Mouse (Mus musculus) cerebellum, adult 2 months (tissue): ENCODE measurements around the gene Xpnpep2. TPM values are rescaled to one million over a fixed set of nuclear protein-coding genes. Genes with fewer than 3 reads are reported as not detected.

Experiments used
- DNase-seq, 2 experiments: peaks; one replicate each; pipeline ENCODE4 v3.0.0; 2021
- H3K27ac ChIP-seq: fragments of 200-500 bp; 2 replicates; pipeline ENCODE4 v1.5.1; 2012; ENCODE audit warnings: low read length, control low read depth, inconsistent platforms; ENCODE audit not compliant: insufficient read depth
- H3K27me3 ChIP-seq: fragments of 200-500 bp; 2 replicates; pipeline ENCODE4 v1.6.1; 2012; ENCODE audit warnings: inconsistent platforms, mild to moderate bottlenecking, low read length, moderate library complexity; ENCODE audit not compliant: control insufficient read depth, insufficient read depth
- H3K4me1 ChIP-seq: fragments of 200-500 bp; 2 replicates; pipeline ENCODE4 v1.6.1; 2011; ENCODE audit warnings: low read length; ENCODE audit not compliant: control insufficient read depth, insufficient read depth
- H3K4me3 ChIP-seq: fragments of 200-500 bp; replicated peaks from 2 replicates; pipeline ENCODE3; 2011; ENCODE audit warnings: mild to moderate bottlenecking, low read depth, low read length, control low read depth; ENCODE audit not compliant: insufficient read depth
- CTCF ChIP-seq: fragments of 200-500 bp; IDR thresholded peaks from 2 replicates; pipeline ENCODE4 v1.5.1; 2011; ENCODE audit warnings: low read depth, mild to moderate bottlenecking, control low read depth, low read length, moderate library complexity, borderline replicate concordance; ENCODE audit not compliant: insufficient read depth
- POLR2A ChIP-seq: fragments of 200-500 bp; IDR thresholded peaks from 2 replicates; pipeline ENCODE4 v1.6.1; 2011; ENCODE audit warnings: low read length, control low read depth, borderline replicate concordance; ENCODE audit not compliant: insufficient read depth
- WGBS: fragments of 180-500 bp; shearing (Covaris S2); methylation state at CpG from one replicate; pipeline ENCODE4 v1.1.7; 2018; 5-methylcytosine and 5-hydroxymethylcytosine counted together
- polyA plus RNA-seq: library from polyadenylated mRNA; depleted of rRNA; stranded (reverse); fragments of >200 nt; gene quantifications from 2 replicates; pipeline ENCODE4 v1.2.3, GENCODE M21; 2012

Xpnpep2 gene
- polyA plus RNA-seq, 1 experiment: 0.08 TPM

- no peak for TF ChIP-seq POLR2A
- TF ChIP-seq CTCF: no peak
- Histone ChIP-seq H3K27ac (no peak overlapping the region), H3K4me3 (no peak overlapping the region), H3K27me3 (no peaks in the 10 kb centered on the region), H3K4me1 (no peaks in the 10 kb centered on the region)
- WGBS: 83% methylated on average over 6 of the region's 6 CpGs
- no peak for DNase-seq
Measured at GRCm38 (mm10) chrX:48141481-48141880, 33.0 kb downstream of the Xpnpep2 start.

GRCm38 (mm10) chrX:48143415-48144335 is 35.1 kb downstream of the Xpnpep2 start:
- TF ChIP-seq CTCF (no peak), POLR2A (no peak)
- DNase-seq: no peak
- Histone ChIP-seq H3K27me3 (no peaks in the 10 kb centered on the region), H3K4me1 (no peaks in the 10 kb centered on the region), H3K27ac (no peak overlapping the region), H3K4me3 (no peak overlapping the region)
- 63% methylated on average over 25 of the region's 26 CpGs for WGBS

GRCm38 (mm10) chrX:48146262-48146661 is 37.7 kb downstream of the Xpnpep2 start, which contains the start of gene Sash3:
Gene Sash3, plus strand, starts transcription at chrX:48146436.
- Histone ChIP-seq H3K4me3 (no peak within 1 kb of the TSS), H3K27ac (no peak within 1 kb of the TSS), H3K4me1 (no peaks in the 10 kb centered on the region), H3K27me3 (no peaks in the 10 kb centered on the region)
- 92% methylated on average over 4 of the region's 4 CpGs for WGBS
- TF ChIP-seq POLR2A (no peak), CTCF (no peak)
- DNase-seq: no peak

- Histone ChIP-seq H3K27ac (no peak overlapping the region), H3K4me3 (no peak overlapping the region), H3K27me3 (no peaks in the 10 kb centered on the region), H3K4me1 (no peaks in the 10 kb centered on the region)
- no peak for DNase-seq
- TF ChIP-seq CTCF (no peak), POLR2A (no peak)
- 76% methylated on average over 2 of the region's 2 CpGs for WGBS
Measured at GRCm38 (mm10) chrX:48147226-48147625, 38.7 kb downstream of the Xpnpep2 start.

- Histone ChIP-seq H3K27me3 (no peaks in the 10 kb centered on the region), H3K4me3 (no peak overlapping the region), H3K27ac (no peak overlapping the region), H3K4me1 (no peaks in the 10 kb centered on the region)
- no peak for TF ChIP-seq POLR2A
- TF ChIP-seq CTCF: no peak
- WGBS: 87% methylated on average over 7 of the region's 7 CpGs
- no peak for DNase-seq
Measured at GRCm38 (mm10) chrX:48147741-48148186, 39.2 kb downstream of the Xpnpep2 start.

GRCm38 (mm10) chrX:48152106-48152505 is 43.6 kb downstream of the Xpnpep2 start:
- H3K4me1 ChIP-seq: no peaks in the 10 kb centered on the region
- 86% methylated on average over 7 of the region's 7 CpGs for WGBS
- no peak overlapping the region for H3K27ac ChIP-seq
- TF ChIP-seq CTCF (no peak), POLR2A (no peak)
- no peak for DNase-seq
- H3K27me3 ChIP-seq: no peaks in the 10 kb centered on the region
- no peak overlapping the region for H3K4me3 ChIP-seq

- 91% methylated on average over 2 of the region's 2 CpGs for WGBS
- Histone ChIP-seq H3K27ac (no peak overlapping the region), H3K4me3 (no peak overlapping the region), H3K4me1 (no peaks in the 10 kb centered on the region), H3K27me3 (no peaks in the 10 kb centered on the region)
- no peak for DNase-seq
- no peak for TF ChIP-seq POLR2A
- TF ChIP-seq CTCF: no peak
Measured at GRCm38 (mm10) chrX:48153414-48153813, 44.9 kb downstream of the Xpnpep2 start.

GRCm38 (mm10) chrX:48153949-48154348 is 45.4 kb downstream of the Xpnpep2 start:
- Histone ChIP-seq H3K4me3 (no peak overlapping the region), H3K27me3 (no peaks in the 10 kb centered on the region), H3K27ac (no peak overlapping the region), H3K4me1 (no peaks in the 10 kb centered on the region)
- WGBS: 58% methylated on average over 2 of the region's 2 CpGs
- TF ChIP-seq POLR2A (no peak), CTCF (no peak)
- DNase-seq: no peak

- TF ChIP-seq CTCF (no peak), POLR2A (no peak)
- Histone ChIP-seq H3K27me3 (no peaks in the 10 kb centered on the region), H3K4me1 (no peaks in the 10 kb centered on the region), H3K4me3 (no peak overlapping the region), H3K27ac (no peak overlapping the region)
- no peak for DNase-seq
- 75% methylated on average over 6 of the region's 6 CpGs for WGBS
Measured at GRCm38 (mm10) chrX:48155489-48155888, 47.0 kb downstream of the Xpnpep2 start.
